Mouse (Mus musculus): ENCODE data around the gene Hap1.

GRCm38 (mm10) chr11:100400842-100401241, 44.9 kb upstream of the Hap1 start:
- no peak for TF ChIP-seq POLR2A (IDR thresholded peaks at IDR 0.05; ENCODE audit: extremely low read depth, insufficient read depth, low read length)
- TF ChIP-seq CTCF (IDR thresholded peaks at IDR 0.05; ENCODE audit: extremely low read depth, insufficient read depth, low read length): no peak

Measured in cortical plate, adult 2 months (tissue).